Mouse (Mus musculus) embryo, embryonic 9.5 days (tissue): ENCODE data around the gene Hist1h4b.

Experiments used
- DNase-seq: peaks from one replicate; pipeline ENCODE4 v3.0.0-alpha.2; 2017; ENCODE audit errors: extremely low spot score

Gene Hist1h4b

DNA sequence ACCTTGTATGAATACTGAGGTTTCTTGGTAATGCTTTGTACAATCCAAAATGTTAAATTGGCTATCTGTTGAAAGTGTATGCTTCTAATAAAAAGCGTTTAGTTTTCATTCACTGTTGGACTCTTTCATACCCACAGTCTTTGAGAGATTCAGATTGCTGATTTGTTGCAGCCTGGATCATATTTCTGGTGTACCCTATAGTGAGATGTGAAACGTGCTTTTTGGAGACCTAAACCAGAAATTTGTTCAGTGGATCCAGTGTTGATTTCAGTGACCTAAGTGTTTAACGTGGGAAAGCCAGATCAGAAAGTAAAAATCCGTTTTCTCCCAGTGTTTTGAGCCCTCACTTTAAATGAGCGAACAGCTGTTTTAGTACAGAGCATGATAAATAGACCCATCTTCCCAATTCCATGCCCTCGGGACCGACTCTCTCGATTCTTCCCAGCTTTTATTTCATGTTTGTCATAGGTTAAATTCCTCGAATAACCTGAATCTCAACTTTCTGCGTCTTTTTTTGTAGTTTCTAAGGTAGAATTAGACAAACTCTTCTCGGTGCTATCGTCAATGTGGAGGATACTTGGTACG lies 16.5 kb upstream of the Hist1h4b start:
- no peak for DNase-seq

DNA sequence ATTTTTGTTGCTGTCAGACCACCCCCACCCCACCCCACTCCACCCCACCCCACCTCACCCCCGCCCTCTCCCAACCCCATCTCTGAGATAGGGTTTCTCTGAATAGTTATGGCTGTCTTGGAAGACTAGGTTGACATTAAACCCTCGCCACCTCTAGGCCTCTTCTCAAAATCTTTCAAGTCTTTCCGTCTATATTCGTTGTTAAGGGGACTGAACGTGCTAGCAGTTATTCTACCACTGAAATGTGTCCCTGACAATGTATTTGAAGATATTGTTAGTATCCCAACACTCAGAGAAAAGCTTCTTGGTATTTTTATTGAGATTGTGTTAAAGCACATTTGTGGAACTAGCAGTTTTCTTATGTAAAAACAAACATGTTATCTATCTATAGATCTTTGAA lies 15.9 kb upstream of the Hist1h4b start:
- DNase-seq = no peak

DNA sequence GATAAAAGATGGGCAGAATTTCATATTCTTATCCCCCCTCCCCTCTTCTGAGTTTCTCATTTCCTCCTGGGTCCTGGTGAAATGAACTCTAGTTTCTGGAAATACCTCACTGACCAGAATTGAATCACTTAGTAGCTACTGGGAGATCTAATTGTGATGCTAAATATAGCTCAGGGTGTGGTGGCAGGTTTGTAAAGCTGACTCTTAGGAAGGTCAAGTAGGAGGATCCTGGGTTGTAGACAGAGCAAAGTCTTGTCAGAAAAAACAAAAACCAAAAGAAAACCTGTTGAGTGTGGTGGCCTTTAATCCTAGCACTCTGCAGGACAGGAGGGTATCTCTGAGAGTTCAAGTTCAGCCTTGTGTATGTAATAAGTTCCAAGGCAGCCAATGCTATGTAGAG lies 14.8 kb upstream of the Hist1h4b start:
- no peak for DNase-seq

DNA sequence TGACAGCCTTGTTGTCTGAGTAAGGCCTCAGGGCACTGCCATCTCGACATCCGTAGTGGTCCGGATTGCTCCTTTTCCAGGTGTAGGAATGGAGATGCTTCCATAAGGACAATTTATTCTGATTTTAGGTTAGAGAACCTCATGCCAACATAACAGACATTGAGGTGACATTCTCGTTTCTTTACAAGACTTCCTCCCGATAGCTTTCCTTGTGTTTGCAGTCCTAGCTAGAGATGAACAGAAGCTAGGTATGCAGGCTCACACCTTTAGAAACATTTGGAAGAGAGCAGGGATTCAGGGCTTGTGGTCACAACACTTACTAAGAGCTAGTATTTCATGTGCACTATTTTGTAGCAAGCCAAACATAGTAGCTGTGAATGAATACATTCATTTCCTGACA lies 13.6 kb upstream of the Hist1h4b start:
- peak; percentile 38 for DNase-seq

DNA sequence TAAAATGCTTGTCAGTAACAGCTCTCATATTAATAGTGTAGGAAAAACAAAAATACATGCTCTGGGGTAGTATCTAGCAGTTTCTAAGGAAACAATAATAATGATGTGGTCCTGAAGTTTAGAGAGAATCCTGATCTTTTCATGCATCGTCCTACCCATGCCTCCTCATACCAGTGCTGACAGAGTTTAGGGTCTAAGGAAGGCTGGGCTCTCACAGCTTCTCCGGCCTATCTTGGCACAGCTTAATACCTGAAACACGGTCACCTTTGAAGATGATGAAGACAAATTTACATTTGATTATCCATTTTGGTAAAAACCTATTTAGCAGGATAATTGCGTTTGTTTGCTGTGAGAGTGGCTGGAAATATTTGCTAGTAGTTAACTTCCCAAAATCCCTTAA lies 12.8 kb upstream of the Hist1h4b start:
- DNase-seq = peak; percentile 62

DNA sequence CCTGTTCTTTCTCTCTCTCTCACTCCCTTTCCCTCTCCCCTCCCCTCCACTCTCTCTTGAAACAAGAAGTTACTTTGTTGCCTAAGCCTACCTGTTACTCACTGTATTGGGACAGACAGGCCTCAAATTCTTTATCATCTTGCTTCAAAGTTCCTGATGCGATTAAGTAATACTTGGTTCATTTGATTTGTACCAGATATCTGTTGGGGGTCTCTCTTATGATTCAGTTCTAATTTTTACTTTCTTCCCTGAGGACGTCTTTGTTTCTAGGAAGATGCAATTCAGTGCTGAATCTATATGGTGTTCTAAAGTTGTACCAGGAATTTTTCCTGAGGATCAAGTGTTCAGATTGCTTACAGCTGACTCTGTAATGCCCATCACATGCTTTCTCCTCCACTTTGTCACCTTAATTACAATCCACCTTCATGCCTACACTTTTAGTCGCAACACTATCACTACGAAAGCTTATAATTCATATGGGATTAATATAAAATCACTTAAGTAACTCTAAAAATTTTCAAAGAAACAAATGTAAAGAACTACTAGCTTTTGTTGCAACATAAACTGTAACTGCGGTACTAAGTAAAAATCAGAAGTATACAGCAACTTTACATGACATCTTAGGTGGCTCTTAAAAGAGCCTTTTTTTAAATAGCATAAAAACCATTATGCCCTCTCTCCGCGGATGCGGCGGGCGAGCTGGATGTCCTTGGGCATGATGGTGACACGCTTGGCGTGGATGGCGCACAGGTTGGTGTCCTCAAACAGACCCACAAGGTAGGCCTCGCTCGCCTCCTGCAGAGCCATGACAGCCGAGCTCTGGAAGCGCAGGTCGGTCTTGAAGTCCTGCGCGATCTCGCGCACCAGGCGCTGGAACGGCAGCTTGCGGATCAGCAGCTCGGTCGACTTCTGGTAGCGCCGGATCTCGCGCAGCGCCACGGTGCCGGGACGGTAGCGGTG lies 12.1 kb upstream of the Hist1h4b start:
- peak; percentile 80 for DNase-seq

DNA sequence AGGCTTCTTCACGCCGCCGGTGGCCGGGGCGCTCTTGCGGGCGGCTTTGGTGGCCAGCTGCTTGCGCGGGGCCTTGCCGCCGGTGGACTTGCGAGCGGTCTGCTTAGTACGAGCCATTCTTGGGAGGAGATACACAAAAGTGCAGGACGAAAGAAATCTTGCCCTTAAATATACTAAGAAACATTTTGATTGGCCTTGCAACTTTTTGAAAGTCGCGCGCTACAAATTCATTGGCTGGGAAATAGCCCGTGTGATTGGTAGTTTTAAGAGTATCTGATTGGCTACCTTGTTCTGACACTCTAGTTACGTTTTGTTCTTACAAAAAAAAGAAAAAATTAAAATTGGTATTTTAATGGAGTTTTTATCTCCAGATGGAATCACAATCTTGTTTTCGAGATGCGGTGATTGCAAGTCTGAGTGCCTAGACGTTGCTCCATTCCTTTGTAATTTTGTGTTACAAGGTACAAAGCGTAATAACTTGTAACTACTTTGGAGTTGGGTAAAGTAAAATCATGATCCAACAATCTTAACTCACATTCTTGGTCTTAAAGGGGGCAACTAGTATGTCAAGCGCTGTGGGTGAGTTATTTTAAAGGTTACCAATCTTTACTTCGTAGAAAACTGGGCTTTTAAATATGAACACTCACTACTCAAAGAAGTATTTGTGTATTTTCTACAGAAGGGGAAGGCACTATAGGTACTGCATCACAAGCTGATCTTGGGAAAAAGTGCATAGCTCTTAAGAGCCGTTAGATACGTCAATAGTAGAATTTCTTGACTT lies 11.2 kb upstream of the Hist1h4b start, which contains the start of gene Hist1h3c:
Hist1h3c (minus strand) TSS at position 222 of the 781 bp plus-strand sequence.
- peak; percentile 91 for DNase-seq

DNA sequence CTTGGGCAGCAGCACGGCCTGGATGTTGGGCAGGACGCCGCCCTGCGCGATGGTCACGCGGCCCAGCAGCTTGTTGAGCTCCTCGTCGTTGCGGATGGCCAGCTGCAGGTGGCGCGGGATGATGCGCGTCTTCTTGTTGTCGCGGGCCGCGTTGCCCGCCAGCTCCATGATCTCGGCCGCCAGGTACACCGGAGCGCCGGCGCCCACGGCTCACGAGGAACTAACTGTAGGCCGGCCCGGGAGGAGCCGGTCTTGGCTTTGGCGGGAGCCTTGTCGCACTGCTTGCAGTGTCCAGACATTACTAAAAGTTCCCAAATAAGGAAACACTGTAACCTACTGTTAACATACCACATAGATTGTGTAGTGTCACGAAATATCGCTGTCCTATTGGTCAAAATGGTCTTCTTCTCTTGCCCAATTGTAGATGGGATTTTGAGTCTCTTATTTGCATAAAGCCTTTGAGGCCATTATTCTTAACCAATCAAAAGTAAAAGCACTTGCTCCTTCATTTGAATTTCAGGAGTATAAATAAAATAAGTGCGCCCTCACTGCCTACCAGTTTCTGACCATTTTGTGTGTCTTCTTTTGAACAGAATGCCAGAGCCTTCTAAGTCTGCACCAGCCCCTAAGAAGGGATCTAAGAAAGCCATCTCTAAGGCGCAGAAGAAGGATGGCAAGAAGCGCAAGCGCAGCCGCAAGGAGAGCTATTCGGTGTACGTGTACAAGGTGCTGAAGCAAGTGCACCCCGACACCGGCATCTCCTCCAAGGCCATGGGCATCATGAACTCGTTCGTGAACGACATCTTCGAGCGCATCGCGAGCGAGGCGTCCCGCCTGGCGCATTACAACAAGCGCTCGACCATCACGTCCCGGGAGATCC lies 10.4 kb upstream of the Hist1h4b start, which contains the start of gene Hist1h2bb:
Hist1h2bb (plus strand) TSS at position 534 of the 880 bp plus-strand sequence.
- DNase-seq = peak; percentile 93

DNA sequence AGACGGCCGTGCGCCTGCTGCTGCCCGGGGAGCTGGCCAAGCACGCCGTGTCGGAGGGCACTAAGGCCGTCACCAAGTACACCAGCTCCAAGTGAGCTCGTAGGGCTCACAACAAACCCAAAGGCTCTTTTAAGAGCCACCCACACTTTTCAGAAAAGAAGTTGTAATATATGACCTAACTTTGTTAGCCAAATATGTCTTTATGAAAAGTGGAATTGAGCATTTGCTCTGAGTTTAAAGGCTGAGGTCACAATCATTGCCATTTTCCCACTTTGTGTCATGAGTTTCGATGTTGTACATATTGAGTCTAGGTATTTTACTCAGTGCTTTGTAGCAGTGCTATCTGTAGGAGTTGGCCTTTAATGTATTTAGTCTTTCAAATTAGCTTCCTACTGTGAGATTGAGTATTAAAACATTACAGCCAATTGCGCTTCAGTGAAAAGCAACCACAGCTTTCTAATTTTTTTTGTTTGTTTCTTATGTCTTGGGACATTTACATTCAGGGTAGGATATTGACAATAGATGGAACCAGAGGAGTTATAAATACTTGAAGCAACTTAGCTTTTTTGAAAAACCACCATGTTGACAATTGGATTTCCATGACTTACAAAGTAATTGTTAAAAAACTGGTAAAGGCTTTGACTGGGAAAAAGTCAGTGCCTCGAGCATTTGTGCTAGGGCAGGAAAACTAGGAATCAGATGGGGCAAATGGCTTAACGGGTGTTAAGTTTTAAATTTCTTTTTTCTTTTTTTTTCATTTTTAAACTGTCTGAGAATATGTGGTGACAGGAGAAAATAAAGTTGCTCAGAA lies 9.5 kb upstream of the Hist1h4b start:
- peak; percentile 72 for DNase-seq

DNA sequence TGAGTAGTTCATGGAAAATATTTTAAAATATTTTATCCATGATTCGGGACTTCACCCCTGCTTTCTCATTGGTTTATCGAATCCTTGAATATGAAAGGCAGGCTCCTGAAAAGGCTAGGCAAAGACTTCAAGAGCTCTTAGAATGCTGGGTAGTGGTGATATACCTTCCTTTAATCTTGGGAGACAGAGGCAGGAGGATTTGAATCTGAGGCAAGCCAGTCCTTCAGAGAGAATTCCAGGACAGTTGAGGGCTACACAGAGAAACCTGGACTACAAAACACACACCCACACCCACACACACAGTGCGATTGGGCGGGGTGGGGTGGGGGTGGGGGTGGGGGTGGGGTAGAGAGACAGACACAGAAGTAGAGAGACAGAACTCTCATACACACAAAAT lies 8.9 kb upstream of the Hist1h4b start:
- DNase-seq = peak; percentile 68

DNA sequence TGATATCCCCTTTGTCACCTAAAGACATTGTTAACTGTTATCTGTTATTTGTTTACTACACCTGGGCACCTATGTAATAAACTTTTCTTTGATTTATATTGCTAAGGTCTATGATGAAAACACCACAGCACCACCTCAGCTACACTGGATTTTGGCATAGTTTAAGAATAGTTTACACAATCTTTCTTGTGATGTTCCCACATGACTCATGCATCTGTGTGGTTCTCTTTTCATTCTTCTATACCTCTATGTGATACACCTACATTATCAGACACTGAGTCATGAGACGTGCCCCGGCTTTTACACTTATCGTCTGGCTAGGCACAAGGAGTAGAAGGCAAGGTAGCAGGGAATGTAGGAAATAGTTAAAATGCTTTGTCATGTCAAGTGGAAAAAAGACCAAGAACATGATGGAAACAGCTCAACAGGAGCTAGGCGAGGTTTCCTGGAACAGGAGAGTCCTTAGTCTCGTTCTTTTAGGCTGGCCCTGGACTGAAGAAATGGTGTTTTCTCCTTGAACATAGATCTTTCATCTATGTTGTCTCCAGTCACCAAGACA lies 7.2 kb upstream of the Hist1h4b start:
- no peak for DNase-seq

DNA sequence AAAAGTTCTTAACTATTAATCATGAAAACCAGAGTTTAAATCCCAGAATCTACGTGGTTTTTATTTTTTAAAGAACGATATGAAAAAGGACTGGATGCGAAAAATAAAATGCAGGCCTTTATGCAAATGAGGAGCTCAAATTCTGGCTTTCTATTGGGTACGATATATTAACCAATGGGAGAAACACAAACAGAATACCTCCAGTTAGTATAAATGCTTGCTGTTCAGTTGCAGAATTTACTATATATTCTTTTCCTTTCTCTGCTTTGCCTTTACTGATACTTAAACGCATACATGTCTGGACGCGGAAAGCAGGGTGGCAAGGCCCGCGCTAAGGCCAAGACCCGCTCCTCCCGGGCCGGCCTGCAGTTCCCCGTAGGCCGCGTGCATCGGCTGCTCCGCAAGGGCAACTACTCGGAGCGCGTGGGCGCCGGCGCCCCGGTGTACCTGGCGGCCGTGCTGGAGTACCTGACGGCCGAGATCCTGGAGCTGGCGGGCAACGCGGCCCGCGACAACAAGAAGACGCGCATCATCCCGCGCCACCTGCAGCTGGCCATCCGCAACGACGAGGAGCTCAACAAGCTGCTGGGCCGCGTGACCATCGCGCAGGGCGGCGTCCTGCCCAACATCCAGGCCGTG lies 5.9 kb upstream of the Hist1h4b start, which contains the start of gene Hist1h2ab:
Hist1h2ab (plus strand) TSS at position 288 of the 639 bp plus-strand sequence.
- peak; percentile 91 for DNase-seq

DNA sequence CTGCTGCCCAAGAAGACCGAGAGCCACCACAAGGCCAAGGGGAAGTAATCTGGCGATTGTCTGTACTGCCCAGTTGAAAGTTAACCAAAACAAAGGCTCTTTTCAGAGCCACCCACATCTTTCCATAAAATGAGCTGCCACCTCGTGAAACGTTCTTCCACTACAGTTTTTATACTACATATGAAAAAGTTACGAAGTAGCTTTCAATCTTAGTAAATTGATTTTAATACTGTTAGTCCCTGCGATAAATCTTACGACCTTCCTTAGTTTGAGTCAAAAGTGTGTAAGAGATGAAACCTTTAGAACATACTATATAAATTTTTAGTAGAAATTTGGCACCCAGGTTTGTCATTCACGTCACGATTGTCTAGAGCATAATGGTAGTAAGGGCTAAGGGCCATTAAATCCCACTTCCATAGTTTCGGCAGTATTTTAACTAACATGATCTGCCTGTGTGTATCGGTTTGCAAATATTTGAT lies 5.3 kb upstream of the Hist1h4b start:
- DNase-seq = peak; percentile 74

DNA sequence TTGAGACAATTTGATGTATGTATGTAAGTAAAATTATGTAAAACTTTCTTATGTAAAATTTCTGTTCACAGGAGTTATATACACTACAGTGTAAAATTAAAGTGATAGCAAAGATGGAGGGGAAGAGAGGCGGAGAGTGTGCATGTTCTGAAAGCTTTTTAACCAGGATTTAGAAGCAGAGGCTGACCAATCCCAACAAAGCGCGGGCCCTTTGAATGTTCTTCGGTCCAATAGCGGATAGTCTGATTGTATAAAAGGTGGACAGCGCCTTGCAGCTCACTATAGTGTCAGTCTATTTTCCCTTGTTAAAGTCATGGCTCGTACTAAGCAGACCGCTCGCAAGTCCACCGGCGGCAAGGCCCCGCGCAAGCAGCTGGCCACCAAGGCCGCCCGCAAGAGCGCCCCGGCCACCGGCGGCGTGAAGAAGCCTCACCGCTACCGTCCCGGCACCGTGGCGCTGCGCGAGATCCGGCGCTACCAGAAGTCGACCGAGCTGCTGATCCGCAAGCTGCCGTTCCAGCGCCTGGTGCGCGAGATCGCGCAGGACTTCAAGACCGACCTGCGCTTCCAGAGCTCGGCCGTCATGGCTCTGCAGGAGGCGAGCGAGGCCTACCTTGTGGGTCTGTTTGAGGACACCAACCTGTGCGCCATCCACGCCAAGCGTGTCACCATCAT lies 4.6 kb upstream of the Hist1h4b start, which contains the start of gene Hist1h3b:
Hist1h3b (plus strand) TSS at position 201 of the 675 bp plus-strand sequence.
- DNase-seq = peak; percentile 90

DNA sequence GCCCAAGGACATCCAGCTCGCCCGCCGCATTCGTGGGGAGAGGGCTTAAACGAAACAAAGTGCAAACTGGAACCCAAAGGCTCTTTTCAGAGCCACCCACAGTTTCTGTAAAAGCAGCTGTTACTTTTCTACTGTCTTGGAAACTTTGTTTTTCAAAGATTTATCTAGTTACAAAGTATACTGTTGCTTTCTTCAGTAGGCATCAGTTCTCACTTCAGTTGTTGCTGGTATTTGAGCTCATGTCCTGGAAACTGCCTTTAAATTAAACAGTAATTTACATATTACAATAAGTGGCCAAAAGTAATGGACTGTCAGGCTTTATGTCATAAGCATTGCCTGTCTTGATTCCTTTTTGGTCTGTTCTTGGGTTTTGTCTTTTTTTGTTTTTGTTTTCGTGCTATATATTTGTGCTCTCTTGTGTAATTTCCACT lies 4.1 kb upstream of the Hist1h4b start:
- peak; percentile 65 for DNase-seq

DNA sequence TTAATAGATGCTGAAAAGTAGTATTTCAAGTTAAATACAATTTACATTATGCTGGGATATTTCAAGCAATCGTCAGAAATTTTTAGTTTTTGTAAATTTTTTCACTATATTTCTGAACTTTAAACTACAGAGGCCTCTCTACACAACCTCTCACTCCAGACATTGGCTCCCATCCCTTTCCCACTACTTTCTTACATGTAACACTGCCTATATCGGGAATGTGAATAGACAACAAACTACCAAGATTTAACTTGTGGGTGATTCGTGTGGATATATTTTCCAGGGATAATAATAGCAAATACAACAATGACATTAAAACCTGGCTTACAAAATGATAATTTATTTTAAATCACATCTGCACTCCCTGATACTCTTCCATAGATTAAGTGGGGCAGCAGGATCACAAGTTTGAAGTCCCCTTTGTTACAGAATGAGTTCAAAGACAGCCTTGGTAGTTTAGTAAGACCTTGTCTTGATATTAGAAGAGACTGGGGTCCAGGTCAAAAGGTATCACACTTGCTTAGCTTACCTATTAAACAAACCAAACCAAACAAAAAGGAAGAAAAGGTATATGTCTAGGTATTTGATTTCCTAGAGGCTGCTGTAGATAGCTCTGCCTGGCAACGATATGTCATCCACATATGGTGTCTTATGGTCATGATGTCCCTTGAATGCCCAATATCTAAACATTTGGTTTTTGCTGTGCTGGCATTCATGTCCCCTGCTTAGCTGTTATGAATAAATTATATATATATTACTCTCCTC lies 3.3 kb upstream of the Hist1h4b start:
- peak; percentile 40 for DNase-seq

DNA sequence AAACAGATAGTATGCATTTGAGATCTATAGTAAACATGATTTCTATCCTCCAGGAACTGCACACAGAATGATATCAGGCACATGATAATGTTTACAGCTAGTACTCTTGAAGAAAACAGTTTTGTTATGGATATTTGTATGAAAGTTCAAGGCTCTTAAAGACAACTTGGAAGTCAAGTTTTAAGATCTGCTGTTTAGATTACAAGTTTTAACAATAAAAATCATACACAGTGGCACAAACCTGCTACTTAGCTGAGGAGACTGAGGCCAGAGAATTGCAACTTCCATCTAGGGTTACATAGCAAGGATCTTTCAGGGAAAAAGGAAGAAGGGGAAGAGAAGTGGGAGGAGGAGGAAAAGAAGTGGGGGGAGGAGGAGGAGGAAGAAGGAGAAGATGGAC lies 1.8 kb upstream of the Hist1h4b start:
- no peak for DNase-seq
